Mouse (Mus musculus) embryonic stem cell, embryonic (primary cell): ENCODE measurements at regions not wholly inside any gene's neighbourhood (a gene's known extent, or its start where the extent isn't known, plus 50 kb on each side); places are given as distances from the start of the nearest gene placed in this dataset.
"Not testable (repeated sequence)": the region's sequence is repeated elsewhere in the genome, so short reads cannot be mapped to it uniquely, and the experiment has no call there.

ENCODE experiments used
- CTCF ChIA-PET, 4 experiments: fragments of 300-600 bp in 2 of 4; fragments of 350-600 bp in 2 of 4; sonication (Branson Sonifier 250); formaldehyde crosslinking; loops; one replicate each; lab custom pipeline; 2022; ENCODE audit warnings: inconsistent platforms in 2 of 4; lab: Charles Lee
- POLR2A ChIA-PET, 4 experiments: fragments of 300-600 bp in 2 of 4; fragments of 350-600 bp in 2 of 4; sonication (Branson Sonifier 250); formaldehyde crosslinking; loops; one replicate each; lab custom pipeline; 2022; ENCODE audit warnings: antibody characterized with exemption in 4 of 4, inconsistent platforms in 1 of 4; lab: Charles Lee

DNA sequence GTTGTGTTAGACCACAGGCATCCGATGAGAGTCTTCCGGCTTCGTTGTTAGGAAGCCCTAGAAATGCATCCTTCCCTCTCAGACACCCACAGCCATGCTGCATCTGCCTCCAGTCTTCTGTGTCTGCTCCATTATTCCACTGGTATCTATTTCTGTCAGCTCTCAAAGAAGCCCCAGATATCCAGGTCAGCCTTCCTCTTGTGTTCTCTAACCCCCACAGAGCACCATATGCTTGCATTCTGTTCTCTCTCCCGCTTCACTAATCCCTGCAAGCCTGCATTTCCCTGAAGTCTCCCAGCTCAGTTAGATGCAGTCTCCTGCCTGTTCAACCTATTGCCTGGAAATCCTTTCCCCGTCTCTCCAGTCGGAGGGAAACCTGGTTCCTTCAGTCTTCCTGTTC lies 53.6 kb upstream of the Wdfy3 start:
- POLR2A ChIA-PET, result interaction anchor here in 1 of 4 experiments (0.7 to 1.2 kb wide), 2 partner anchors 36 to 93 kb away, joined by 3 read pairs; no protein-coding TSS in a partner anchor
- CTCF ChIA-PET, result no interaction called here

DNA sequence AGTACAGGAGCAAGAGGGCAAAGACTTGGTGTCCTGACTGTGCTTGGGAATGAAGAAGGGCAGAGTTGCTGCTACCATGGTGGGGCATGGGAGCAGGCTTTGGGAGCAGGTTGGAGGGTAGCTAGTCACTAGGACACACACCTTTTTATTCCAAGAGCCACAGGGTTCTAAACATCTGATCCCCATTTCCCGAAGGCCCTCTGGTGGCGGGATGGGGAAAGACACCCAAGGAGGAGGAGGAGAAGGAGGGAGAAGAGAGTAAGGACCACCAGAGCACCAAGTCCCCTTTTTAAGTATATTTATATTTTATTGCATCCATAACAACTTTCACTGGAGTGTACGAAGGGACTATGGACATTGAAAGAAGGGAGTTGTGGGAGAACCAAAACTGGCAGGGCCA lies 57.0 kb upstream of the Wdfy3 start:
- ChIA-PET POLR2A (no interaction called here), CTCF (interaction anchor here (0.5 to 2.2 kb wide), 10 partner anchors 16 to 1361 kb away, joined by 3 to 7 read pairs (median 3); no protein-coding TSS in a partner anchor)

DNA sequence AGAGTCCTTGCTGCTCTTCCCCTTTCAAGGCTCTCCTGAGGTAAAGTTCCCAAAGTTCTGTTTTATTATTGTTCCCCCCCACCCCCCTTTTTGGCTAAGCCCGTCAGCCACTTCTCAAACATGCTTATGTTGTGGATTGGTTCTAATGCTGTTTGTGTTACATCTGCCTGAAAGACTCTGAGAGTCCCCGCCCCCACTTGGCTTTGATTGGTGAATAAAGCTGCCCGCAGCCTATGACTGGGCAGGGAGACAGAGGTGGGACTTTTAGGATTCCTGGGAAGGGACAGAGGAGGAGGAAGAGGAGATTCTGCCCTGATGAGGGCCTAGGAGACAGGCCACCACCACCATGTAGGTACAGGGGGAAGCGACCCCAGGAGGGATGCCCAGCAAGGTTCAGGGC lies 78.3 kb upstream of the Wdfy3 start:
- CTCF ChIA-PET, result no interaction called here
- POLR2A ChIA-PET, result interaction anchor here in 1 of 4 experiments (0.6 kb wide), 1 partner anchor 1209 kb away, joined by 3 read pairs; no protein-coding TSS in a partner anchor

DNA sequence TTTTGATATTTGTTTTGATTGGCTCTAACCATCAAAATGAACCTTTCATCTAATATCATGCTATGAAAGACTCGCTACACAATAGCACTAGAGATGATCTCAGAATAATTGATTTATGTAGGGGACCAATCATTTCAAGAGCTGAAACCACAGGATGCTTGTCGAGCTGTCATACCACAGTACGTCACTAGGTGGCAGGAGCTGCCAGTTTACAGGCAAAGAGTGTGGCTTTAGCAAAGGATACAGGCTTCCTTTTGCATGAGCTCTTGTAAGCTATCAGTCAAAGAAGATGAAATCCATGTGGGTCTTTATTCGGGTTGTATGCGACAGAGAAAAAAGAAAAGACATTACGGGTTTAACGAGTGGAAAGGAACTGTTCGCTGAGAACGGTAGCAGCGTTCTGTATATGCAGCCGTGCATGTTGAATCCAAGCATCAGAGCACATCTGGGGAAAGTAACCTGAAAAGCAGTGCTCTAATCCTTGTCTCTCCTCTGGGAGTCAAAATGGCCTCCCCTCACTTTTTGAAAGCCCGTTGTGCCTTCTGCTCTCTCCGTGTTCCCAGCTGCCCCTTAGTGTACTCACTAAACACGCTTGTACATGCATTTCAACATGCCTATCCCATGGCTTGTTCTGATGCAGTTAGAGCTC lies 79.9 kb upstream of the Wdfy3 start:
- POLR2A ChIA-PET, result interaction anchor here in 1 of 4 experiments (1.2 kb wide), 1 partner anchor 8 kb away, joined by 4 read pairs; no protein-coding TSS in a partner anchor
- CTCF ChIA-PET, result interaction anchor here (0.5 to 1.6 kb wide), 27 partner anchors 8 to 1637 kb away, joined by 3 to 14 read pairs (median 4); no protein-coding TSS in a partner anchor

DNA sequence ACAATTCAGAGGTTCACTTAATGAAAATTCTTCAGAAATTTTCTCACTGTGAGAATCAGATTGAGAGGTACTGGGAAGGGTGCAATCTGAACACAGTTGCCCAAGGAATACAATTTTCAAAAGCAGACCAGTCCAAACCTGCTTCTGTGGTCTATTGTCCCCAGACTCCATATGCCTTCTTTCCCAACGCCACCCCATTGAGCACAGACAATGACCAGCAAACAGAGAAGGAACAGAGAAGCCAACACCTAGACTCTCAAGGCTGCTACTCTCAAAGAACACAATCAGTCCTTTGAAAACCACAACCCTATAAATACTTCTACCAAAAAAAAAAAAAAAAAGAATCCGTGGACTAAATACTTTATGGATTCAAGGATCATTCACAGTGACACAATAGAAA lies 89.9 kb upstream of the Wdfy3 start:
- ChIA-PET POLR2A (interaction anchor here in 1 of 4 experiments (0.6 kb wide), 1 partner anchor 1253 kb away, joined by 3 read pairs; no protein-coding TSS in a partner anchor), CTCF (interaction anchor here in 1 of 4 experiments (1.1 kb wide), 1 partner anchor 10 kb away, joined by 4 read pairs; no protein-coding TSS in a partner anchor)

DNA sequence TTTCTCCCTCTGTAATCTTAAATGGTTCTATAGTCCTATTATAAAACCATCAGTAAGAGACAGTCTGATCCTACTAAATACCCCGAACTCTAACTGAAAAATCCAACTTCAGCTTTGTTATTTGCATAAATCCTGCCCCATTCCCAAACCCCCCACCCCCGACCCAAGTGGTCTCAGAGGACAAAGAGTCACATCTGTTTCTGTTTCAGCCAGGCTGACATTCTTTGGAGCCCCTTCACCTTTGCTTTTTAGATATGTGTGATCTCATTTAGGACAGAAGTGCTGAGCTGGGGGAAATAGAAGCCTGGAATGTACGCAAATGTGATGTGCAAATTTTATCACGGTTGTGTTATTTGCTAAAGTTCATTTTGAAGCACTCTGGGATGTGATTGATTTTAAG lies 98.3 kb upstream of the Wdfy3 start:
- ChIA-PET CTCF (no interaction called here), POLR2A (no interaction called here)

DNA sequence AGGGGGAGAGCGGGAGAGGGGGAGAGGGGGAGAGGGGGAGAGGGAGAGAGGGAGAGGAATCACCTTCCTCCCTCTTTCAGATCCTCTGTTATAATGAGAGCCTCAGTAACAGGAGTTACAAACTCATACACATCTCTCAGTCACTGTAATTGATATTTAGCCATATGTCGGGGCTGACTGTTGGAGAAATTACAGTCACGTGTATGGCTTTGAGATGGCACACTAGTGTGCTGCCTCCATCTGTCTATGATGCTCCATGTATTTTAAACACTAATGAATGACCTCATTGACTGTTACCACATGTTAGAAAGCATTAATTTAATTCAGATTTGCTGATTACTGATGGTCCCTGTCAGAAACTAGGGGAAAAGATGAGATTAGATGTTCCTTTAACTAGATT lies 102.1 kb upstream of the Wdfy3 start:
- POLR2A ChIA-PET, result no interaction called here
- CTCF ChIA-PET, result interaction anchor here in 1 of 4 experiments (1.3 kb wide), 1 partner anchor 22 kb away, joined by 4 read pairs; no protein-coding TSS in a partner anchor

DNA sequence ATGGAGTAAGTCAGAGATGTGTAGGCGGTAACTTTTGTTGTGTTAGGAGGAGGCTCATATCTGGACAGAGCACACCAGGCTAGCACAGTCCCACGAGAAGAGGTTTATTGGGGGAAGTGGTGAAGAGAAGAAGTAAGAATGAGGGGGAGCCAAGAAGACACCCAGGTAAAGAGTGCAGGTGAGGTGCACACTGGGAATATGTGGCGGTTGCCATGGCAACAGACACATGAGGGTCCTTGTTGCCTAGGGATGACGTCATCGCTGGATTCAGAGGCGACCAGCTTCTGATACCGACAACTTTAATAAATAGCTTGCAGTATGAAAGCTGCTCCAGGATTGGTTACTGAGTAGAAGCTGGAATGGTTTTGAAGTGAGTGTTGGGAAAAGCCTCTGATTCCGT lies 110.5 kb upstream of the Wdfy3 start:
- CTCF ChIA-PET, result no interaction called here
- POLR2A ChIA-PET, result no interaction called here

DNA sequence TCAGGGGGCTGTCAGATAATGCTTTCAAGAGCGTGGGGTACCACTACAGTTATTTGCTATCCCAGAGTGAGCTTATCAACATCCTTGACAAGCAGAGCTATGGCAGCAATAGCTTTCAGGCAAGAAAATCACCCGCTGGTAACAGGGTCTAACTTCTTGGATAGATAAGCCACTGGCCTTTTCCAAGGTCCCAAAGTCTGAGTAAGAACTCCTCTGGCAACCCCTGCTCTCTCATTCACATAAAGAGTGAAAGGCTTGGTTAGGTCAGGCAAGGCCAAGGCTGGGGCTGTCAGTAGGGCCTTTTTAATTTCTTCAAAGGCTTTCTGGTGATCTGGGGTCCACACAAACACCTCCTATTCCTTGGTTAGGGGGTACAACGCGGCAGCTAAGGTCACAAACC lies 119.2 kb upstream of the Wdfy3 start:
- POLR2A ChIA-PET, result interaction anchor here in 1 of 4 experiments (1.6 kb wide), 1 partner anchor 11 kb away, joined by 4 read pairs; no protein-coding TSS in a partner anchor
- CTCF ChIA-PET, result not testable (repeated sequence)

DNA sequence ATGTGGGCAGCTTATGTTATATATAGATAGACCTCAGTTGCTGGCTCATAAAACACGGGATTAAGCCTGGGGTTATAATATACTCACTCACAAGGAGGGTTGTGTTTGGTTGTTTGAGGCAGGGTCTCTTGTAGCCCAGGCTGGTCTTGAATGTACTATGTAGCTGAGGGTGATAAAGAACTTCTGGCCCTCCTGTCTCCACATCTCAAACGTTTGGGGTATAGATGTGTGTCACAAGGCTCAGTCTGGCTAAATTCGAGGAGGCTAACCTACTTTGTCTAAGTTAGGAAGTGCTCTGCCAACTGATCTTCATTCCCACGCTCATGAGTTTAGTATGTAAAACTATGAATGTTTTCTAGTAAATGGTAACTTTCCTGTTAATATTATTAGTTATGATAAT lies 136.7 kb upstream of the Wdfy3 start:
- ChIA-PET POLR2A (no interaction called here), CTCF (interaction anchor here in 3 of 4 experiments (0.5 to 2.2 kb wide), 10 partner anchors 9 to 549 kb away, joined by 3 to 14 read pairs (median 4); no protein-coding TSS in a partner anchor)

DNA sequence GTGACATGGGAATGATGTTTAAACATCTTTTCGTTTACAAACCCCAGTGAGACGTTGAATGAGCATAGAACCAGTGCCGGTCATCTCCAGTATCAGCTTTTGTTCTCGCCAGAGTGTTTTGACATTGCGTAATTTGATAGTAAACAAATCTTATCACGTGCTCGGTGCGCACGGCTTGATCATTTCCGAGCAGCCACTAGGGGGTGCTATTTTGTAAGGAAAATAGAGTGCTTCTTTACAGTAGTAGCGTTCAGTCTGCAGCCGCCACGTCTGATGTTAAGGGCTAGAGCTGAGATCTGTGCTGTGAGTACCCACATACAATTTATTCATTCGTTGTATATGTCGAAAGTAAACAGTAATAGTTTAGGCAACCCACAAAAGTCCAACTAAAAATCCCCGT lies 137.2 kb upstream of the Wdfy3 start:
- CTCF ChIA-PET, result interaction anchor here (0.5 to 2.2 kb wide), 12 partner anchors 9 to 550 kb away, joined by 3 to 14 read pairs (median 4); no protein-coding TSS in a partner anchor
- POLR2A ChIA-PET, result interaction anchor here in 1 of 4 experiments (1.0 kb wide), 1 partner anchor 201 kb away, joined by 3 read pairs; no protein-coding TSS in a partner anchor

DNA sequence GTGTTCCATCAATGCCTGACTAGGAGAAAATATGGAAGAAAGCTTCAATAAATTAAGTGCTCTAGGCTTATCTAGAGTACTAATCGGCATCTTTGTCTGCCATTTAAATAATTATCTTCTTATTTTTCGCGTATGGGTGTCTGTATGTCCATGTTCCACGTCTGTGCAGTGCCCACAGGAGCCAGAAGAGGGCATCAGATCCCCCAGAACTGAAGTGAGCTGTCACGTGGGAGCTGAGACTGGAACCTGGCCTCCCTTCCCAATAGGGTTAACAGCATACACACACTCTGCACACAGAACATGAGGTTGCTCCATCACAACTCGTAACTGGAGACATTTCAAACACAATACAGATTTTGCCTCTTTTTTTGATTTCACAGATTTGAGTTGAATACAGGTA lies 143.4 kb upstream of the Wdfy3 start:
- CTCF ChIA-PET, result interaction anchor here in 3 of 4 experiments (0.5 to 1.4 kb wide), 9 partner anchors 18 to 713 kb away, joined by 3 to 10 read pairs (median 4); partner anchors contain the start of gene Cds1 (in 1 of the 3)

DNA sequence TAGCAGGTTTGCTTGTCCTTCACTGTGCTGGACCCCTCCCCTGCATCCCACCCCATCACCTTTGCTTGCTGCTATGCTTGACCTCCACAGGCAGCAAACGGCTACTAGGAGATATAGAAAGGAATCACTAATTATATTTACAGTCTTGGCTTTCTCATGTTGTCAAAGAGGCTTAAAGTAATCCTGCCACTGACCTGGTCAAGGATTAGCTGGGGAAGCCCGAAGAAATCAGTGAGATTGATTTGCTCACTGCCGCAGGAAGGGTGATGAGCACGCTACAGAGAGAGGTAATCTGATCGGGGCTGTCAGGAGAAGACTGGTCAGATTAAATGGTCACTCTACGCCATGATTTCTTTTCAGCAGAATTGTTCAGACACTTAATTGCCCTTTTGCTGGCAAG lies 157.4 kb upstream of the Wdfy3 start:
- ChIA-PET CTCF (interaction anchor here in 1 of 4 experiments (0.6 kb wide), 1 partner anchor 931 kb away, joined by 4 read pairs; no protein-coding TSS in a partner anchor), POLR2A (no interaction called here)

More for the DNA sequence above, 143.4 kb upstream of the Wdfy3 start:
- POLR2A ChIA-PET, result interaction anchor here in 1 of 4 experiments (0.6 to 1.0 kb wide), 2 partner anchors 8 to 23 kb away, joined by 3 to 4 read pairs; no protein-coding TSS in a partner anchor

DNA sequence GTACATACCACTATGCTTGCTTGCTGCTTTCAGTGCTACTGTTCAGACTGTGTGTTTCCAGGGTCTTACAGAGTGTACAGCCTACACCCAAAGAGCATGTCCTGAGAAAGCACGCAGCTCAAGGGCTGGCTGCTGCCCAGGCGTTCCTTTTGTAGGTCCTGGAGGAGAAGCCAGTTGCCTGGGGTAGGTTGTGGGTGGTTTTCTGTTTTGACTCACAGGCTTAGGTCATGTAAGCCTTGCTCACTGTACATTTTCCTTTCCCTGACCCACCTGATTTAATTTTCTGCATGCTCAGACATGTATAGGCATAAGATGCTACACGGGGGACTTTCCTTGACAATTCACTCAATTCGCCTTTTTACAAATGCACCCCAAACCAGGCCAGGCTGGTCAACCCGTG lies 172.9 kb upstream of the Wdfy3 start:
- POLR2A ChIA-PET, result no interaction called here
- CTCF ChIA-PET, result no interaction called here

DNA sequence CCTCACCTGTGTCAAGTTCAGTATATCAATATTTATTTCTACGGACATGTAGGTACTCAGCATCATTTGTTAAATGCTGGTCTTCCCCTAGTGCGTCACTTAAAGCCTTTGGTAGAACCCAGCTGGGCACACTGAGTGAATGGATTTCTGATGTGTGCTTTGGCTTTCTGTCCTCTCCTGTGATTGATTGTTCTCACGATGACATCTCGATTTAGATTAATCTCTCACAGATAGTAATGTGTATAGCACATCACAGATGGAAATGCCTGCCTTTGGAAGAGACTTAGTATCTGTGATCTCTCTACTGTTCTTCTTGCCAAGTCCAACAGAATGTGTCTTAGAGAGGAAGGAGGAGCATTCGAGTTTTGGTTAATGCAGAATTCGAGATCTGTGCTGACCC lies 175.0 kb upstream of the Wdfy3 start:
- CTCF ChIA-PET, result interaction anchor here in 1 of 4 experiments (0.5 kb wide), 1 partner anchor 524 kb away, joined by 3 read pairs; no protein-coding TSS in a partner anchor
- POLR2A ChIA-PET, result no interaction called here

DNA sequence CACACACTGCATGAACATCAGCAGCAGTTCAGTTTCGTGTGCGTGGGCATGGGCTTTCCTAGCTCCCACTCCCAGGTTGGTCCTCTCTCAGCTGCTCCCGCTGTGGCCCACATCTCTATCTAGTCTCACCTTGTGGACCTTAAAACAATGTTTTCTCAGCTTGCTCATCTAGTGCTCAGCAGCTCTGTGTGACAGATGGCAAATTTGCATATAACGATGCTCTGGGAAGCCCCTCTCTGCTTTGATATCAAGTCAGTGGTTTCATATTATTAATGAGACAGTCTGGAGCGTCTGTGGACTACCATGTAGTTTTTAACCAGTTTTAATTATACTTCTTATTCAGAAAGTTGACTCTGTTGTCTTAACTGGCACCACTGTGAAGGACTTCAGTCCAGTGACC lies 179.0 kb upstream of the Wdfy3 start:
- CTCF ChIA-PET, result no interaction called here
- POLR2A ChIA-PET, result no interaction called here

DNA sequence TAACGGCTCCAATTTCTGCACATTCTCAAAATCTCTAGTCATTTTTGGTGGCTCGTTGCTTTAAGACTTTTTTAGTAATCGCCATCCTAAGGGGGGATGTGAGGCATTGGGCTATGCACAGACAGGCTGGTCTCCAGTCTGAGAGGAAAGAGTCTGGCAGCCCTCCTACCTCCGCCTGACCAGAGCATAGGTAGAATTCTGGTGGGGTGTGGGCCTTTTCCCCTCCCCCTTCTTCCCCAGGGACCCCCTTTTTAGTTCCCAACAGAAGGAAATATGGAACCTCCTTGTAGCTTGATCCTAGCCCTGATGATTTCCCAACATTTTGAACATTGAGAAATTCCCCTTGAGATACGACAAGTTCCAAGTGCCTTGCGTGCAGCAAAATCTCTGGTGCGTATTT lies 181.4 kb upstream of the Wdfy3 start:
- ChIA-PET POLR2A (no interaction called here), CTCF (no interaction called here)

DNA sequence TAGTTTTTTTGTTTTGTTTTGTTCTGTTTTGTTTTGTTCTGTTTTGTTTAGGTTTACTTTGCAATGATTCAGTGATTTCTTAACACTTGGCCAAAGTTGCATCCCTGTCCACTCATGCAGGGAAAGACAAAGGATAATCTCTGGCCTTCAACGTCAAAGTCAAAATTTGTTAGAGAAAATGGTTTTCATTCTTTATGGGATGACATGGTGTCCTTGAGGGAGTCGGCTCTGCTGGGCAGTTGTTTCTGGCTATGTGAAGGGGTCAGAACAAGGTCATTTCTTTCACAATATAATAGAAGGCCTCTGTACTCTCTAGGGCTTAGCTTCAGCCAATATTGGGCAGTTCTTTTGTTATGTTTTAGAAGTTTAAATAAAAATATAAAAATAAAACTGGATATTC lies 184.1 kb upstream of the Wdfy3 start:
- ChIA-PET CTCF (no interaction called here), POLR2A (no interaction called here)

DNA sequence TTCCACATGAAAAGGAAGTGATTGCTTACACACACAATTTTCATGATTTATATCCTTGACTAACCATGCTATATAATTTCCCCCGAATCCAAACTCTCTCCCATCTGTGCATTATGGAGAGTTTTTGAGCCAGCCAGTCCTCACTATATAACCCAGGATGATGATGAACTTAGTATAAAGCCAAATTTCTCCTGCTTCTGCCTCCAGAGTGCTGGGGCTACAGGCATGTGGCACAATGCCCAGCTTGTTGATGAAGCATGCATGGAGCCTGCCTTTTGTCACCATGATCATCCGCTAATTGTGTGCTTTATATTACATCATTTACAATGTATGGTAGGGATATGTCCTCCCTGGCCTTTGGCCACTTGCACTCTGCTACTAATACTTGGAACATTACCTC lies 187.4 kb upstream of the Wdfy3 start:
- CTCF ChIA-PET, result no interaction called here
- POLR2A ChIA-PET, result no interaction called here

DNA sequence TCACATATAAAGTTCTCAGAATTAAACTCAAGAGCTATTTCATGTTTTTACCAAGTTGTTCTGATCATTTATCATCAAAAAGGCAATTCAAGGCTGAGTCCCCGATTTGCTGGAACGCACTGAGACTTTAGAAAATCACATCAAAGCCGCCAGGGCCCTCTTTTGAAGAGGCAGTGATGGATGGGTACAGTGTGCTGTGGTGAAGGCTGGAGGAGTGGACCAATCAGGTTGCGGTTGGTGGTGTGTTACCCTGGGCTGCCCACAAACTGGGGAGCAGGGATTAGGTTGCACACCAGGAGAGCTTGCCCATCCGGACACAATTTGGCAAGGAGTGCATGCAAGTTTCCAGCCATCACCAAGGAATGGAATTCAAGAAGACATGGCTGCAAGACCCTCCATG lies 191.9 kb upstream of the Wdfy3 start:
- ChIA-PET CTCF (no interaction called here), POLR2A (no interaction called here)
